Mouse (Mus musculus) E14TG2a.4 (cell line): ENCODE measurements around the gene Olfr382.
"Not testable (repeated sequence)": the region's sequence is repeated elsewhere in the genome, so short reads cannot be mapped to it uniquely, and the experiment has no call there.

Experiments
- CTCF ChIP-seq: conservative IDR thresholded peaks from 2 replicates; pipeline ENCODE4 v1.5.1; 2014; ENCODE audit warnings: low read length
- POU5F1 ChIP-seq: IDR thresholded peaks from 2 replicates; pipeline ENCODE4 v1.6.1; 2014; ENCODE audit warnings: low read length, borderline replicate concordance

DNA sequence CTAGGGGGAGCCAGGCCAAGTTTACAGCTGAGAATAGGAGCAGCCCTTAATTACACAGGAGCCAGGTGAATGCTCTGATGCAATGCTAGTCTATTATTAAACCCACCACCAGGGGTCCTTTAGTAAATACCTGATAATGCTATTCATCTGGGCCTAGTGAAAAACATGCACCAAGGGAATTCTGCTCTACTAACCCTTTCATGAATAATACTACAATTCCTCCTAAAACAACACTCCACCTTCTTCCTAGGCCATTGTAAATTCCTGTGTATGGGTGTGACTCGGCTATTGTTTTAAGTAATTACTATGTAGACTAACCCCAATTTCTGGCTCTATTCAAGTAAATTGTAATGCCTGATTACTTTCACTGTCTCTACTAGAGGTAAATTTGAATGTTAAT, 12.0 kb upstream of the Olfr382 start:
- not testable (repeated sequence) for TF ChIP-seq CTCF, POU5F1
